Comparison of ENCODE assay signal across 29 mouse cellular contexts in the genomic region with DNA sequence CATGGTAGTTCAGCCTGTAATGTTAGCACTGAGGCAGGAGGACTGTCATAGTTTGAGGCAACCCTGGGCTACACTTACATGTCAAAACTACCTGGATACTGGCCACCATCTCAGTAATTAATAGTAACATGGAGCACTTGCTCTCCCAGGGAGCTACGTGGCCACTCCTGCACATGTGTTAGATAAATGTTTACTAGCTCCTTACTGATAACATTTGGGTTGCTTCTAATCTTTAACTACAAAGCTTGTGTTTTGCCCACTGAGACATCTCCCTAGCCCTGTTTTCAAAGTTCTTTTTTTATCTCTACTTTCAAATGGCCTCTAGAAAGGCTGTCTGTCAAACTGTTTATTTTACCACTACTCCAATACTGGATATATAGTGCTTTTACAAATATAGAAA. TPM values are rescaled to one million over a fixed set of nuclear protein-coding genes. Genes with fewer than 3 reads are reported as not detected.
A peak's percentile ranks its signal among the peaks of the same experiment; 100 is the strongest.
DNase-seq lines count a peak whose midpoint lies in the region; ATAC-seq lines count a peak whose summit lies in the region.
"Had no signal": no experiment of that assay in that cellular context is flagged by ENCODE, and none has a peak within 500 bp of the region (broad histone marks: within the 10 kb centered on the region; RNA-seq: fewer than 3 reads in every experiment).

No protein-coding gene starts in this region.

- H3K4me3 ChIP-seq in liver, embryonic 15.5 days (replicated peaks) = no peak overlapping the region
- H3K4me3 ChIP-seq: heart, embryonic 15.5 days; intestine, embryonic 15.5 days; layer of hippocampus, adult 2 months; left cerebral cortex, adult 2 months; limb, embryonic 13.5 days; neural tube, embryonic 13.5 days had no signal

- 16% methylated on average over 1 of the region's 1 CpGs for WGBS in liver, embryonic 15.5 days (ENCODE audit: insufficient replicate concordance)

- H3K9ac ChIP-seq in liver, embryonic 15.5 days = no peak overlapping the region
- H3K9ac ChIP-seq: heart, embryonic 15.5 days; intestine, embryonic 15.5 days; limb, embryonic 13.5 days; neural tube, embryonic 13.5 days had no signal

- peak; percentile 36; the same call in 1 of the 2 replicates for ATAC-seq in common myeloid progenitor, adult 5-6 weeks (replicated peaks; ENCODE audit: low read depth, poor library complexity, severe bottlenecking)
- peak; percentile 88 for ATAC-seq in liver, embryonic 15.5 days (ENCODE audit: insufficient read depth)
- ATAC-seq: activated CD4-positive, CD25-positive, alpha-beta regulatory T cell, adult 4 months; forebrain, embryonic 16.5 days; hindbrain, postnatal 0 days; intestine, embryonic 15.5 days had no signal

- H3K9me3 ChIP-seq in liver, embryonic 15.5 days (replicated peaks) = no peaks in the 10 kb centered on the region
- H3K9me3 ChIP-seq: heart, embryonic 15.5 days; intestine, embryonic 15.5 days; limb, embryonic 13.5 days; neural tube, embryonic 13.5 days had no signal

- peak overlapping the region; percentile 50 for H3K4me2 ChIP-seq in liver, embryonic 15.5 days
- H3K4me2 ChIP-seq: heart, embryonic 15.5 days; intestine, embryonic 15.5 days; limb, embryonic 13.5 days; midbrain, embryonic 11.5 days; neural tube, embryonic 13.5 days had no signal

- peaks cover 81% of the 10 kb centered on the region for H3K36me3 ChIP-seq in liver, embryonic 15.5 days (replicated peaks)

- H3K4me1 ChIP-seq in liver, embryonic 15.5 days (replicated peaks) = peaks cover 48% of the 10 kb centered on the region
- H3K4me1 ChIP-seq: heart, embryonic 15.5 days; intestine, embryonic 15.5 days; limb, embryonic 13.5 days had no signal

- H3K27ac ChIP-seq in liver, embryonic 15.5 days (replicated peaks) = peak overlapping the region; percentile 78
- H3K27ac ChIP-seq: heart, embryonic 15.5 days; hindbrain, postnatal 0 days; intestine, embryonic 15.5 days; layer of hippocampus, adult 2 months; left cerebral cortex, adult 2 months; limb, embryonic 13.5 days; neural tube, embryonic 13.5 days had no signal

- peak; percentile 60 for DNase-seq in liver
- DNase-seq in urinary bladder, adult 2 months (ENCODE audit: low spot score) = no peak
- no peak for DNase-seq in retina, postnatal 1 day
- DNase-seq in adrenal gland, adult 18-20 months (ENCODE audit: low spot score in 2 of 2) = no peak
- DNase-seq in cerebellum, adult 8-10 months = no peak
- DNase-seq: adrenal gland, adult 8-10 months; B cell, adult 2 months; cerebellum, adult 11-12 months; cerebellum, postnatal 10 days; gastrocnemius, postnatal 10 days; kidney, adult 2 months; kidney, postnatal 36 days; lung, adult 2 months; lung, postnatal 10 days had no signal

- H3K27me3 ChIP-seq in liver, embryonic 15.5 days = no peaks in the 10 kb centered on the region
- H3K27me3 ChIP-seq: heart, embryonic 15.5 days; intestine, embryonic 15.5 days; limb, embryonic 13.5 days; neural tube, embryonic 13.5 days had no signal

RNA-seq across cellular contexts. Expression of a gene that starts 10.4 kb away (rescaled TPM):
- total RNA-seq in common myeloid progenitor, adult 5-6 weeks (2017) = 22.2 and 25.1 TPM in 2 replicates
- 27.9 and 28.5 TPM in 2 replicates for polyA plus RNA-seq in liver, embryonic 15.5 days (2015; fragmentation: Nextera tagmentation; extraction: Ambion mirVana)
- 19.1 and 26.2 TPM in 2 replicates for polyA plus RNA-seq in urinary bladder, adult 2 months (2012; rRNA removed)
- total RNA-seq in adrenal gland, adult 18-20 months (2021) = 10 to 100 TPM; 18.8 to 21.2 TPM

RNA-seq across cellular contexts. Expression of a gene that starts 10.5 kb away (rescaled TPM):
- total RNA-seq in common myeloid progenitor, adult 5-6 weeks (2017) = 24.6 and 30.6 TPM in 2 replicates
- polyA plus RNA-seq in liver, embryonic 15.5 days (2015; fragmentation: Nextera tagmentation; extraction: Ambion mirVana) = 14.1 and 17.4 TPM in 2 replicates
- polyA plus RNA-seq in urinary bladder, adult 2 months (2012; rRNA removed) = 21.7 and 23.4 TPM in 2 replicates
- total RNA-seq in adrenal gland, adult 18-20 months (2021) = 10 to 100 TPM; 12.9 to 16.7 TPM

RNA-seq across cellular contexts. Expression of a gene that starts 30.3 kb away (rescaled TPM):
- 0.37 TPM in 1 of 2 replicates, not detected in the other for total RNA-seq in common myeloid progenitor, adult 5-6 weeks (2017)
- polyA plus RNA-seq in liver, embryonic 15.5 days (2015; fragmentation: Nextera tagmentation; extraction: Ambion mirVana) = not detected in 2 replicates
- polyA plus RNA-seq in urinary bladder, adult 2 months (2012; rRNA removed) = not detected in 2 replicates
- not detected for total RNA-seq in adrenal gland, adult 18-20 months (2021)
- total RNA-seq: adrenal gland, adult 8-10 months; granulocyte monocyte progenitor cell, adult 5-6 weeks; heart, postnatal 25 days had no signal
- polyA plus RNA-seq: activated CD4-positive, CD25-positive, alpha-beta regulatory T cell, adult 4 months; heart, embryonic 15.5 days; intestine, embryonic 15.5 days; kidney, adult 2 months; kidney, embryonic 16.5 days; lung, adult 2 months had no signal
